Mouse (Mus musculus) adrenal gland, postnatal 10 days (tissue): ENCODE data around the gene Clybl. TPM values are rescaled to one million over a fixed set of nuclear protein-coding genes. Genes with fewer than 3 reads are reported as not detected.

ENCODE experiments used
- DNase-seq: peaks from one replicate; pipeline ENCODE4 v3.0.0; 2021; ENCODE audit warnings: mixed read lengths
- total RNA-seq, 2 experiments: library from RNA; stranded (reverse); gene quantifications; 2 replicates each; pipeline ENCODE4 v1.2.3; 2021

The Clybl gene
- total RNA-seq, 2 experiments from 2014 or later, result 121 to 123 TPM

GRCm38 (mm10) chr14:122312415-122312814, 130.9 kb downstream of the Clybl start:
- DNase-seq, result no peak

- DNase-seq, result no peak
These were observed 131.8 kb downstream of the Clybl start for GRCm38 (mm10) chr14:122313328-122313727.

- no peak for DNase-seq
These were observed 134.2 kb downstream of the Clybl start for GRCm38 (mm10) chr14:122315743-122316142.

- DNase-seq, result peak; percentile 55
These were observed 140.6 kb downstream of the Clybl start for GRCm38 (mm10) chr14:122322136-122322535.

GRCm38 (mm10) chr14:122323838-122324458, 142.4 kb downstream of the Clybl start:
- DNase-seq, result no peak

GRCm38 (mm10) chr14:122330136-122330535, 148.6 kb downstream of the Clybl start:
- DNase-seq, result no peak

GRCm38 (mm10) chr14:122330716-122331115, 149.2 kb downstream of the Clybl start:
- DNase-seq, result no peak

- no peak for DNase-seq
These were observed 150.3 kb downstream of the Clybl start for GRCm38 (mm10) chr14:122331635-122332460.

GRCm38 (mm10) chr14:122336957-122337356, 155.5 kb downstream of the Clybl start:
- peak; percentile 18 for DNase-seq

- no peak for DNase-seq
These were observed 157.3 kb downstream of the Clybl start for GRCm38 (mm10) chr14:122338784-122339183.

GRCm38 (mm10) chr14:122340141-122340540, 158.6 kb downstream of the Clybl start:
- no peak for DNase-seq

GRCm38 (mm10) chr14:122341591-122342360, 160.3 kb downstream of the Clybl start:
- DNase-seq, result no peak

- no peak for DNase-seq
These were observed 163.0 kb downstream of the Clybl start for GRCm38 (mm10) chr14:122344272-122345224.

GRCm38 (mm10) chr14:122348069-122348468, 166.6 kb downstream of the Clybl start:
- no peak for DNase-seq

GRCm38 (mm10) chr14:122349326-122349725, 167.8 kb downstream of the Clybl start:
- no peak for DNase-seq

GRCm38 (mm10) chr14:122349761-122350160, 168.3 kb downstream of the Clybl start:
- DNase-seq, result no peak

GRCm38 (mm10) chr14:122350766-122351165, 169.3 kb downstream of the Clybl start:
- DNase-seq, result peak; percentile 55

GRCm38 (mm10) chr14:122357316-122357715, 175.8 kb downstream of the Clybl start:
- DNase-seq, result no peak

- no peak for DNase-seq
These were observed 177.1 kb downstream of the Clybl start for GRCm38 (mm10) chr14:122358592-122358991.

GRCm38 (mm10) chr14:122359136-122359905, 177.8 kb downstream of the Clybl start:
- DNase-seq, result no peak

- DNase-seq, result no peak
These were observed 180.3 kb downstream of the Clybl start for GRCm38 (mm10) chr14:122361807-122362206.
